Mouse (Mus musculus): Measurements from ENCODE around the gene Crx. TPM values are rescaled to one million over a fixed set of nuclear protein-coding genes. Genes with fewer than 3 reads are reported as not detected.

The Crx gene
- polyA plus RNA-seq, 1 experiment from 2014 or later: 0.15 TPM

Other genes starting within 250 kb of the Crx start
- not detected in 2 replicates for gene Obox3, start 240.1 kb downstream of the Crx start, polyA plus RNA-seq (2016; fragmentation: Nextera tagmentation; extraction: Ambion mirVana)
- not detected in 2 replicates for gene Obox5, start 129.8 kb downstream of the Crx start, polyA plus RNA-seq (2016; fragmentation: Nextera tagmentation; extraction: Ambion mirVana)
- not detected in 2 replicates for gene Obox6, start 40.3 kb downstream of the Crx start, polyA plus RNA-seq (2016; fragmentation: Nextera tagmentation; extraction: Ambion mirVana)
- gene Crxos, start 2.6 kb upstream of the Crx start, polyA plus RNA-seq (2016; fragmentation: Nextera tagmentation; extraction: Ambion mirVana): not detected in 2 replicates
- 864 and 990 TPM in 2 replicates for gene Selenow, start 42.4 kb upstream of the Crx start, polyA plus RNA-seq (2016; fragmentation: Nextera tagmentation; extraction: Ambion mirVana)
- gene Nop53, start 66.1 kb upstream of the Crx start, polyA plus RNA-seq (2016; fragmentation: Nextera tagmentation; extraction: Ambion mirVana): 181 and 183 TPM in 2 replicates
- gene Ehd2, start 87.6 kb upstream of the Crx start, polyA plus RNA-seq (2016; fragmentation: Nextera tagmentation; extraction: Ambion mirVana): 12.5 and 13.6 TPM in 2 replicates
- gene Bicra, start 168.0 kb upstream of the Crx start, polyA plus RNA-seq (2016; fragmentation: Nextera tagmentation; extraction: Ambion mirVana): 6.9 and 8.2 TPM in 2 replicates
- gene Zfp541, start 181.8 kb upstream of the Crx start, polyA plus RNA-seq (2016; fragmentation: Nextera tagmentation; extraction: Ambion mirVana): not detected in 2 replicates
- 187 and 188 TPM in 2 replicates for gene Napa, start 218.5 kb upstream of the Crx start, polyA plus RNA-seq (2016; fragmentation: Nextera tagmentation; extraction: Ambion mirVana)
- 28.8 and 30.6 TPM in 2 replicates for gene Kptn, start 239.9 kb upstream of the Crx start, polyA plus RNA-seq (2016; fragmentation: Nextera tagmentation; extraction: Ambion mirVana)
- gene Slc8a2, start 249.9 kb upstream of the Crx start, polyA plus RNA-seq (2016; fragmentation: Nextera tagmentation; extraction: Ambion mirVana): 0.21 and 0.25 TPM in 2 replicates